Mouse (Mus musculus): ENCODE results near the gene Tctn3. TPM values are rescaled to one million over a fixed set of nuclear protein-coding genes. Genes with fewer than 3 reads are reported as not detected.
"Not testable (repeated sequence)": the region's sequence is repeated elsewhere in the genome, so short reads cannot be mapped to it uniquely, and the experiment has no call there.

Gene Tctn3
- polyA plus RNA-seq, 1 experiment, result 2.7 TPM

DNA sequence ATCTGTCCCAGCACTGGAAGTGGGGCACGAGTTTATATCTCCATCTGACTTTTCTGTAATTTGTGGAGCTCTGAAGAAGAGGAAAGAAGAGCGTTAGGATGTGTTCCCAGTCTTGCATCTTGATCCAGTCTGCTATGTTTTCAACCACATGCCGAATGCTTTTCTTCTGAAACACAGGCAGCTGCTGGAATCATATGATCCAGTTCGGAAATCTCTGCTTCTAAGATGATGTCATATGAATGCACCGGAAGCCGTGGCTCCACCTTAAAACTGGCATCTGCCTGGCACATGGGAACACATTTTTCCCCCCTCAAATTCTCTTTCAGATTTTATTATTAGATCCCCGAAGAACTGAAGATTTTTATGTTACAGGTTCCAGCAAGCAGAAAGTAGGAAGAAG is 2.8 kb upstream of the Tctn3 start:
- H3K4me3 ChIP-seq (replicated peaks; ENCODE audit: control insufficient read depth, low read depth, low read length), result no peak overlapping the region
- H3K4me1 ChIP-seq (ENCODE audit: control insufficient read depth, insufficient read depth, low read length), result no peaks in the 10 kb centered on the region; the same call in 1 of the 2 replicates
- no peak overlapping the region for H3K27ac ChIP-seq (ENCODE audit: control insufficient read depth, insufficient read depth, low read depth, low read length, poor library complexity)
- TF ChIP-seq CTCF (IDR thresholded peaks at IDR 0.05; ENCODE audit: control insufficient read depth, insufficient read depth, low read length), result no peak
- TF ChIP-seq POLR2A (IDR thresholded peaks at IDR 0.05; ENCODE audit: borderline replicate concordance, control insufficient read depth, low read depth, low read length), result no peak
- WGBS, result 81% methylated on average over 7 of the region's 7 CpGs

DNA sequence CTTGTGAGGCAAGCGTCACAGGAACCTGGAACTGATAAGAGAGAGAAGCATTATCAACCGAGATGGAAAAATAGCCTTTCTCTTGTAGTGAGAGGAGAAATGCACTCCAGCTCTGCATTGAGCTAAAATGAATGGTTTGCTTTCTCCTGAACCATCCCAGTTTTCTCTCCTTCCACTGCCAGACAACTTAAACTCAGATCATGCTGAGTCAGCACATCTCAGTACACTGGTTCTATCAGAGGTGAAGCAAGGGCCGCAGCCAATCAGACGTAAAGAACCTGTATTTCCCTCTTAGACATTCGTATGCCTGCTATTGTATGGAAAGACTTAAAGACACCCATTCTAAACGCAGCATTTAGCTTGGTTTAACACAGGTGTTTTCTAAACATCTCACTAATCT is 4.4 kb downstream of the Tctn3 start:
- WGBS, result 78% methylated on average over 6 of the region's 6 CpGs
- H3K27ac ChIP-seq (ENCODE audit: control insufficient read depth, insufficient read depth, low read depth, low read length, poor library complexity), result no peak overlapping the region
- H3K4me1 ChIP-seq (ENCODE audit: control insufficient read depth, insufficient read depth, low read length), result no peaks in the 10 kb centered on the region
- no peak overlapping the region for H3K4me3 ChIP-seq (replicated peaks; ENCODE audit: control insufficient read depth, low read depth, low read length)
- TF ChIP-seq CTCF (IDR thresholded peaks at IDR 0.05; ENCODE audit: control insufficient read depth, insufficient read depth, low read length), result no peak
- TF ChIP-seq POLR2A (IDR thresholded peaks at IDR 0.05; ENCODE audit: borderline replicate concordance, control insufficient read depth, low read depth, low read length), result no peak

DNA sequence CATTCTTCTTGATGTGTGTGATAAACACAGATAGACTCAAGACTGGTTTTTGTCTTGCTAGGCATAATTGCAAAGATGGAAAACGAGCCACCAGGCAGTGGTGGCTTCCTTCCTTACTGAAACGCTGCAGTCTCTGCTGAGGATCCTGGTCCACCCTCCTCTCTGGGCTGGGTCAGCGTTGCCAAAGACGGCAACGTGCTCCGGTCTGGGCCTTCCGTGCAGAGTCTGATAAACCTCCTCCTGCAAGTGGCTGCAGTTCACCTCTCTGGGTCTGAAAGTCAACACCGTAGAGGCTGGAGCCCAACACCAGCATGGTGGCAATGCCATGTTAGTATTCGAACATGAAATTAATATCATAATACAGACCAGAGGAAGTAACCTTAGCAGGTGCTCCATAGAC is 6.8 kb downstream of the Tctn3 start:
- WGBS, result 78% methylated on average over 9 of the region's 9 CpGs
- TF ChIP-seq CTCF (IDR thresholded peaks at IDR 0.05; ENCODE audit: control insufficient read depth, insufficient read depth, low read length), result no peak
- no peak for TF ChIP-seq POLR2A (IDR thresholded peaks at IDR 0.05; ENCODE audit: borderline replicate concordance, control insufficient read depth, low read depth, low read length)
- Histone ChIP-seq H3K4me1 (ENCODE audit: control insufficient read depth, insufficient read depth, low read length) (no peaks in the 10 kb centered on the region), H3K27ac (ENCODE audit: control insufficient read depth, insufficient read depth, low read depth, low read length, poor library complexity) (no peak overlapping the region), H3K4me3 (replicated peaks; ENCODE audit: control insufficient read depth, low read depth, low read length) (no peak overlapping the region)

DNA sequence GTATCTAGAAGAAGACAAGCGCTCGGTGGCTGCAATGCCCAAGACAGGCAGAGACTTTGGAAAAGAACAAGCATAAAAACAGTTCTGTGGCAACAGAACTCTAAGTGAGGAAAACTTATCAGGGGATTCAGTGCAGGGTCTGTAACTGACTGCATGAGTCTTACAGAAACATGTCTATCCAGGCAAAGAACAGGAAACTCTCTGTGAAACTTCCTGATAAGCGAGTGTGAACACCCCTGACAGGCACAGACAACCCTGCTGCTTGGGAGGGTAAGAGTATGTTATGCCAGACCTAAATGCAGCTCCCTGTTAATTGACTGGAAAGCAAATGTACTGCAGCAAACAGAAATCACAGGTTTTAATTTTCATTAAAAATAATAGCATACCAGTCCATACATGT is 10.2 kb downstream of the Tctn3 start:
- WGBS, result 63% methylated on average over 3 of the region's 3 CpGs
- TF ChIP-seq POLR2A (IDR thresholded peaks at IDR 0.05; ENCODE audit: borderline replicate concordance, control insufficient read depth, low read depth, low read length) (no peak), CTCF (IDR thresholded peaks at IDR 0.05; ENCODE audit: control insufficient read depth, insufficient read depth, low read length) (no peak)
- Histone ChIP-seq H3K4me1 (ENCODE audit: control insufficient read depth, insufficient read depth, low read length) (no peaks in the 10 kb centered on the region), H3K27ac (ENCODE audit: control insufficient read depth, insufficient read depth, low read depth, low read length, poor library complexity) (no peak overlapping the region), H3K4me3 (replicated peaks; ENCODE audit: control insufficient read depth, low read depth, low read length) (no peak overlapping the region)

DNA sequence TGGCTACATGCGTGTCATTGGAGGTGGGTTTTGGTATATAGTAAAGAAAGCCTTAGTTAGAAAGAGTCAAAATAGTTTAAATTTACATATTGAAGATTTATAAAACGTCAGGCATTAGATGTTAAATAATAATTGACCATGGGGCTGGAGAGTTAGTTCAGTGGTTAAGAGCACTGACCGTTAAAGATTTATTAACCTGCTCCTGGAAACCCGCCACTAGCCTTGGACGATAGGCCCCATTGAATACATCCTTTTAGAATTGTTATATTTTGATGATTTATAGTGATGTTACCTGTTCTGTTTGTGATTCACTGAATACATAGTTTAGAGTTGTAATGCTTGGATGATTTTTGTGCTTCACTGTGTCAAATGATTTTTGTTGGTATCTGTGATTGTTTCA is 11.2 kb downstream of the Tctn3 start:
- 88% methylated on average over 5 of the region's 5 CpGs for WGBS
- H3K27ac ChIP-seq (ENCODE audit: control insufficient read depth, insufficient read depth, low read depth, low read length, poor library complexity); H3K4me3 ChIP-seq (replicated peaks; ENCODE audit: control insufficient read depth, low read depth, low read length); H3K4me1 ChIP-seq (ENCODE audit: control insufficient read depth, insufficient read depth, low read length): not testable (repeated sequence)

DNA sequence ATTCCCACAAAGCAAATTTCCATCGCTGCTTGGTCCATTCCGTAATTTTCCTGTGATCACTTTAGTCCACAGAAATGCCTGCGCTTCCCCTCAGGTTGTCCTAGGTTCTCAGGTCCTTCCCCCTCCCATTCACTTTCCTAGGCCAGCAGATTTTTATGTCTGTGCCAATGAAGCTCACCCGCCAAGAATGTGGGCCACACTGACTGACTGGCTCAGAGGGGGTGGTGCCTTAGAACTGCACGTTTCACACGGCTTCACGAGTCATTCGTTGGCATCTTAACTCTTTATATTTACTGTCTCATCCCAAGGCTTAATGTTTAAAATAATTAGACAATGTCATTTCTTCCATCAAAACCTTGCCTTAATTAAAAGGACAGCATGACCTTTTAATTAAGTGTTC is 16.2 kb downstream of the Tctn3 start:
- TF ChIP-seq CTCF (IDR thresholded peaks at IDR 0.05; ENCODE audit: control insufficient read depth, insufficient read depth, low read length), result no peak
- no peak for TF ChIP-seq POLR2A (IDR thresholded peaks at IDR 0.05; ENCODE audit: borderline replicate concordance, control insufficient read depth, low read depth, low read length)
- Histone ChIP-seq H3K4me3 (replicated peaks; ENCODE audit: control insufficient read depth, low read depth, low read length) (no peak overlapping the region), H3K27ac (ENCODE audit: control insufficient read depth, insufficient read depth, low read depth, low read length, poor library complexity) (no peak overlapping the region), H3K4me1 (ENCODE audit: control insufficient read depth, insufficient read depth, low read length) (no peaks in the 10 kb centered on the region; the same call in 1 of the 2 replicates)
- WGBS, result 84% methylated on average over 8 of the region's 8 CpGs

DNA sequence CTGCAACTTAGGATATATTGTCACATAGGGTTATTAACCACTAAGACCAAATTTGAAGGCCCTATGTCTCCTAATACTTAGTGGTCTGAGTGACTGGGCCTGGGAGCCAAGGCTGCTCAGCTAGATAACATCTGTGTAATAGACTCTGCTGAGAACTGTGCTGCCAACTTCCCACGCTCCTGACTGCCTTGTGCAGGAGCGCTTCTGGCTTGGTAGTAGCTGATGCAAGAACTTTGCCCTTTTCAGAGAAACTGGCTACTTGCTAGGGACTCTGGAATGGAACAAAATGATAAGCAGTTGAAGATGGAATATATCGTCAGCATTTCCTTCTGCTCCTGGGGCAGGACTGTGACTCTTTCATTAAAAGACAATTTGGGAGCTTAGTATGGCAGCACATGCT is 16.8 kb downstream of the Tctn3 start:
- no peak overlapping the region for H3K27ac ChIP-seq (ENCODE audit: control insufficient read depth, insufficient read depth, low read depth, low read length, poor library complexity)
- H3K4me1 ChIP-seq (ENCODE audit: control insufficient read depth, insufficient read depth, low read length), result no peaks in the 10 kb centered on the region; the same call in 1 of the 2 replicates
- TF ChIP-seq POLR2A (IDR thresholded peaks at IDR 0.05; ENCODE audit: borderline replicate concordance, control insufficient read depth, low read depth, low read length) (no peak), CTCF (IDR thresholded peaks at IDR 0.05; ENCODE audit: control insufficient read depth, insufficient read depth, low read length) (no peak)
- 82% methylated on average over 3 of the region's 3 CpGs for WGBS
- no peak overlapping the region for H3K4me3 ChIP-seq (replicated peaks; ENCODE audit: control insufficient read depth, low read depth, low read length)

DNA sequence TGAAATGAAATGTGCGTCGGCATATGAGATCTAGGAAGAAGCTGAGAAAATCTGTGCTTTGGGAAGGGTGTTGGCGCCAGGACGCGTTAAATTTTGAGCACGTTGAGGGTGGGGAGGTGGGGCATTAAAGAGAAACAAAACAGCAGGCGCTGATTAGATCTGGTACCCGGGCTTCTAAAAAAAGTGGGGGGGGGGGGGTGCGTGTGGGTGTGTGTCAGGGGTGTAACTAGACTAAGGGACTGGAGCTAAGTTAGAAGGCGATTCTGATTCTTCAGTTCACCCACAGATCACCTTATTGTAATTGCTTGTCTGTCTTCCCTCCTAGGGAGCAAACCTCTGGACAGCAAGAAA is 22.5 kb downstream of the Tctn3 start:
- 0% methylated on average over 10 of the region's 10 CpGs for WGBS
- Histone ChIP-seq H3K4me3 (replicated peaks; ENCODE audit: control insufficient read depth, low read depth, low read length) (peak overlapping the region; percentile 80), H3K27ac (ENCODE audit: control insufficient read depth, insufficient read depth, low read depth, low read length, poor library complexity) (peak overlapping the region; percentile 74), H3K4me1 (ENCODE audit: control insufficient read depth, insufficient read depth, low read length) (no peaks in the 10 kb centered on the region)
- TF ChIP-seq POLR2A (IDR thresholded peaks at IDR 0.05; ENCODE audit: borderline replicate concordance, control insufficient read depth, low read depth, low read length) (no peak), CTCF (IDR thresholded peaks at IDR 0.05; ENCODE audit: control insufficient read depth, insufficient read depth, low read length) (no peak)

DNA sequence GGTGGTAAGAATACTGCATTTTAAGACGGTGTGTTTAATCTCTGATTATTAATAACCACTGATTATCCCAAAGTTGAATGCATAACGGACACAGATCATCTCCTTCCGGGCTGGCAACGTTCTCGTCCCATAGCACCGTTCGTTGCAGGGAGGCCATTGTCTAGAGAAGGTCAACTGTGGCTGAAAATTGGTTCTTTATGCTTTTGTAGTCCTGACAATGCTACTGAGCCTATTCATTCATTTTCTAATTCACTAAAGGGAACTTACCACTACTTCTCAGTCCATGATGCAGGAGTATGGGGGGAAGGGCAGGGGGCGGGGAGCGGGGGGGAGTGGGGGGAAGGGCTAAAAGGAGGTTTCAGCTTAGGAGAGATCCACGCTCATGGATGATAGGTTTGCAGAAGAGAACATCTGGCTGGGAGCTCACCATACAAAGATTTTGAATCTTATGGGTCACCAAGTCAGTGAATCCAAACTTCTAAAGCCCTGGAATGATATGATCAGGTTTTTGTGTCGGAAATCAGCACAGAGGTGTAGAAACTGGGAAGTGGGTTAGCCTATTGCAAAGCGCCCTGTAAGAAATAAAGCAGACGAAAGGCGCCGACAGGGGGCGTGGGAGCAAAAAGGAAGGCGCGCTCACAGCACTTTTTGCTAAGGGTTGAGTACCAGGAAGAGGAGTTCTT is 23.0 kb downstream of the Tctn3 start:
- Histone ChIP-seq H3K4me3 (replicated peaks; ENCODE audit: control insufficient read depth, low read depth, low read length) (peak overlapping the region; percentile 80), H3K4me1 (ENCODE audit: control insufficient read depth, insufficient read depth, low read length) (no peaks in the 10 kb centered on the region), H3K27ac (ENCODE audit: control insufficient read depth, insufficient read depth, low read depth, low read length, poor library complexity) (peak overlapping the region; percentile 74)
- WGBS, result under 1% methylated on average over 18 of the region's 18 CpGs
- no peak for TF ChIP-seq POLR2A (IDR thresholded peaks at IDR 0.05; ENCODE audit: borderline replicate concordance, control insufficient read depth, low read depth, low read length)
- TF ChIP-seq CTCF (IDR thresholded peaks at IDR 0.05; ENCODE audit: control insufficient read depth, insufficient read depth, low read length), result peak; percentile 72
